Mouse (Mus musculus): ENCODE results near the gene Gm49661. TPM values are rescaled to one million over a fixed set of nuclear protein-coding genes. Genes with fewer than 3 reads are reported as not detected.

Gene Gm49661
- polyA plus RNA-seq, 1 experiment = not detected

- H3K4me1 ChIP-seq (ENCODE audit: control insufficient read depth, insufficient read depth, low read length) = peaks cover 16% of the 10 kb centered on the region
- 25% methylated on average over 15 of the region's 15 CpGs for WGBS
- peak overlapping the region; percentile 73 for H3K27ac ChIP-seq (ENCODE audit: control insufficient read depth, insufficient read depth, low read depth, low read length, poor library complexity)
- H3K4me3 ChIP-seq (replicated peaks; ENCODE audit: control insufficient read depth, low read depth, low read length) = no peak overlapping the region
- peak; percentile 6; the same call in 1 of the 2 replicates for TF ChIP-seq POLR2A (IDR thresholded peaks at IDR 0.05; ENCODE audit: borderline replicate concordance, control insufficient read depth, low read depth, low read length)
- no peak for TF ChIP-seq CTCF (IDR thresholded peaks at IDR 0.05; ENCODE audit: control insufficient read depth, insufficient read depth, low read length)
These were observed 12.6 kb upstream of the Gm49661 start for GRCm38 (mm10) chr8:84981644-84982498.

- no peak for TF ChIP-seq POLR2A (IDR thresholded peaks at IDR 0.05; ENCODE audit: borderline replicate concordance, control insufficient read depth, low read depth, low read length)
- no peak for TF ChIP-seq CTCF (IDR thresholded peaks at IDR 0.05; ENCODE audit: control insufficient read depth, insufficient read depth, low read length)
- H3K27ac ChIP-seq (ENCODE audit: control insufficient read depth, insufficient read depth, low read depth, low read length, poor library complexity) = peak overlapping the region; percentile 95
- peaks cover 14% of the 10 kb centered on the region for H3K4me1 ChIP-seq (ENCODE audit: control insufficient read depth, insufficient read depth, low read length)
- H3K4me3 ChIP-seq (replicated peaks; ENCODE audit: control insufficient read depth, low read depth, low read length) = no peak overlapping the region
- 27% methylated on average over 11 of the region's 11 CpGs for WGBS
These were observed 11.6 kb upstream of the Gm49661 start for GRCm38 (mm10) chr8:84980622-84981358.

GRCm38 (mm10) chr8:84979599-84980421 is 10.6 kb upstream of the Gm49661 start:
- TF ChIP-seq CTCF (IDR thresholded peaks at IDR 0.05; ENCODE audit: control insufficient read depth, insufficient read depth, low read length) (no peak), POLR2A (IDR thresholded peaks at IDR 0.05; ENCODE audit: borderline replicate concordance, control insufficient read depth, low read depth, low read length) (peak; percentile 49; the same call in 1 of the 2 replicates)
- WGBS = 2% methylated on average over 42 of the region's 42 CpGs

GRCm38 (mm10) chr8:84978248-84978940 is 9.2 kb upstream of the Gm49661 start, which contains the start of gene Junb:
Gene Junb (minus strand): TSS chr8:84978718.
- H3K4me3 ChIP-seq (replicated peaks; ENCODE audit: control insufficient read depth, low read depth, low read length) = peak within 1 kb of the TSS; percentile 89
- TF ChIP-seq POLR2A (IDR thresholded peaks at IDR 0.05; ENCODE audit: borderline replicate concordance, control insufficient read depth, low read depth, low read length) (peak; percentile 100), CTCF (IDR thresholded peaks at IDR 0.05; ENCODE audit: control insufficient read depth, insufficient read depth, low read length) (no peak)
- WGBS = under 1% methylated on average over 63 of the region's 63 CpGs
- H3K4me1 ChIP-seq (ENCODE audit: control insufficient read depth, insufficient read depth, low read length) = peaks cover 13% of the 10 kb centered on the region
- peak within 1 kb of the TSS; percentile 98 for H3K27ac ChIP-seq (ENCODE audit: control insufficient read depth, insufficient read depth, low read depth, low read length, poor library complexity)

More at GRCm38 (mm10) chr8:84979599-84980421, 10.6 kb upstream of the Gm49661 start:
- Histone ChIP-seq H3K4me3 (replicated peaks; ENCODE audit: control insufficient read depth, low read depth, low read length) (peak overlapping the region; percentile 29), H3K4me1 (ENCODE audit: control insufficient read depth, insufficient read depth, low read length) (peaks cover 15% of the 10 kb centered on the region), H3K27ac (ENCODE audit: control insufficient read depth, insufficient read depth, low read depth, low read length, poor library complexity) (peak overlapping the region; percentile 95)

GRCm38 (mm10) chr8:84977435-84978247 is 8.4 kb upstream of the Gm49661 start:
- peak; percentile 76; the same call in 1 of the 2 replicates for TF ChIP-seq POLR2A (IDR thresholded peaks at IDR 0.05; ENCODE audit: borderline replicate concordance, control insufficient read depth, low read depth, low read length)
- TF ChIP-seq CTCF (IDR thresholded peaks at IDR 0.05; ENCODE audit: control insufficient read depth, insufficient read depth, low read length) = no peak
- Histone ChIP-seq H3K4me3 (replicated peaks; ENCODE audit: control insufficient read depth, low read depth, low read length) (peak overlapping the region; percentile 89), H3K27ac (ENCODE audit: control insufficient read depth, insufficient read depth, low read depth, low read length, poor library complexity) (peak overlapping the region; percentile 98), H3K4me1 (ENCODE audit: control insufficient read depth, insufficient read depth, low read length) (peaks cover 11% of the 10 kb centered on the region)
- under 1% methylated on average over 69 of the region's 70 CpGs for WGBS

GRCm38 (mm10) chr8:84976763-84977434 is 7.7 kb upstream of the Gm49661 start:
- H3K4me1 ChIP-seq (ENCODE audit: control insufficient read depth, insufficient read depth, low read length) = peaks cover 7% of the 10 kb centered on the region
- TF ChIP-seq POLR2A (IDR thresholded peaks at IDR 0.05; ENCODE audit: borderline replicate concordance, control insufficient read depth, low read depth, low read length) = no peak
- no peak for TF ChIP-seq CTCF (IDR thresholded peaks at IDR 0.05; ENCODE audit: control insufficient read depth, insufficient read depth, low read length)
- peak overlapping the region; percentile 98 for H3K27ac ChIP-seq (ENCODE audit: control insufficient read depth, insufficient read depth, low read depth, low read length, poor library complexity)
- H3K4me3 ChIP-seq (replicated peaks; ENCODE audit: control insufficient read depth, low read depth, low read length) = peak overlapping the region; percentile 89
- 1% methylated on average over 25 of the region's 25 CpGs for WGBS
